In the genomic region with DNA sequence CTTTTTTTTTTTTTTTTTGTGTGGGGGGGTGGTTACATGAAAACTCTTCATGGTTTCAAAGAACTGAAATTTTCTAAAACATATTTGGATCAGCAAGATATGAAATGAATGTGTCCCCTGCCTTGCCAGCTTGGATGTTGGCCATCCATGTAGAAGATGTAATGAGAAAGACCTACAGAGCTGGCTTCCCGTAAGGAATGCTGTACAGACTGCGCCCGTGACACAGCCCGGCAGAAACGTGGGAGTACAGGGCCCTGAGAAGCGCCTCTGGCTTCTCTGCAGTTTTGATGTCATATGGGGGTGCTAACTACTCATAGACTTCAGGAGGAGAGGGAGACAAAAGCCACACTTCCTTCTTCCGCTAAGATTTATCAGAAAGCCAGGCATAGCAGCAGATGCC, we compare ENCODE assay signal across 16 mouse cellular contexts.
"Had no signal": no experiment of that assay in that cellular context is flagged by ENCODE, and none has a peak within 500 bp of the region (broad histone marks: within the 10 kb centered on the region; RNA-seq: fewer than 3 reads in every experiment).

No protein-coding gene starts in this region.

- H3K4me1 ChIP-seq: stomach, embryonic 15.5 days had no signal

- H3K36me3 ChIP-seq: limb, embryonic 15.5 days; stomach, embryonic 15.5 days had no signal

- H3K9me3 ChIP-seq: limb, embryonic 15.5 days; stomach, embryonic 15.5 days had no signal

- H3K27ac ChIP-seq: kidney, postnatal 0 days; layer of hippocampus, adult 2 months; limb, embryonic 15.5 days; liver, embryonic 14.5 days had no signal

- H3K9ac ChIP-seq: limb, embryonic 15.5 days; liver, embryonic 14.5 days; liver, postnatal 0 days; lung, embryonic 14.5 days; stomach, embryonic 15.5 days had no signal

- DNase-seq: kidney, postnatal 25 days; layer of hippocampus, adult 9-11 months; liver, postnatal 0 days; lung, embryonic 14.5 days; lung, postnatal 10 days; lung, postnatal 4 days; midbrain, embryonic 14.5 days; right cerebral cortex, postnatal 14 days; spleen, adult 18-20 months; thymus, postnatal 25 days had no signal

- H3K27me3 ChIP-seq: limb, embryonic 15.5 days; stomach, embryonic 15.5 days had no signal

- H3K4me2 ChIP-seq: midbrain, embryonic 11.5 days had no signal
